Mouse (Mus musculus): ENCODE results near the gene Mrln. TPM values are rescaled to one million over a fixed set of nuclear protein-coding genes. Genes with fewer than 3 reads are reported as not detected.

Gene Mrln
- total RNA-seq, 2 experiments from 2014 or later = 4.0 TPM

GRCm38 (mm10) chr10:70254666-70255065 is 50.2 kb downstream of the Mrln start:
- no peak for DNase-seq

GRCm38 (mm10) chr10:70255601-70256210 is 51.2 kb downstream of the Mrln start:
- DNase-seq = no peak

- DNase-seq = no peak
These were observed 52.6 kb downstream of the Mrln start for GRCm38 (mm10) chr10:70257029-70257428.

- DNase-seq = no peak
These were observed 56.4 kb downstream of the Mrln start for GRCm38 (mm10) chr10:70260904-70261303.

- no peak for DNase-seq
These were observed 57.6 kb downstream of the Mrln start for GRCm38 (mm10) chr10:70262051-70262450.

GRCm38 (mm10) chr10:70263681-70264189 is 59.3 kb downstream of the Mrln start:
- DNase-seq = peak; percentile 7 to 20

- DNase-seq = peak; percentile 29 to 30
These were observed 60.0 kb downstream of the Mrln start for GRCm38 (mm10) chr10:70264337-70265036.

- peak in 1 of 2 experiments; percentile 14 for DNase-seq
These were observed 62.0 kb downstream of the Mrln start for GRCm38 (mm10) chr10:70266501-70266900.

- no peak for DNase-seq
These were observed 64.3 kb downstream of the Mrln start for GRCm38 (mm10) chr10:70268581-70269446.

Other genes with a start within 250 kb of the Mrln start
- 10 to 100 TPM; 27.9 to 28.6 TPM for gene Ccdc6, start 107.5 kb upstream of the Mrln start, total RNA-seq (2021)
- gene Slc16a9, start 40.4 kb downstream of the Mrln start, total RNA-seq (2021) = 1 to 10 TPM; 3.2 TPM
- 1 to 10 TPM; 3.9 to 5.3 TPM for gene Fam13c, start 235.8 kb downstream of the Mrln start, total RNA-seq (2021)